Mouse (Mus musculus) forebrain, embryonic 16.5 days (tissue): ENCODE results near the gene Ptgr2. TPM values are rescaled to one million over a fixed set of nuclear protein-coding genes. Genes with fewer than 3 reads are reported as not detected.

Experiments
- ATAC-seq: fragments of 200-750 bp; cut with Nextera tagmentation; 2 replicates; pipeline ENCODE4 v1.8.0; 2017; ENCODE audit warnings: mild to moderate bottlenecking, moderate library complexity
- H3K27ac ChIP-seq: fragments of 300-500 bp; sonication (generic); 2 replicates; pipeline ENCODE4 v1.5.1; 2014; ENCODE audit warnings: low read length, control low read depth
- H3K27me3 ChIP-seq: fragments of 300-500 bp; sonication (generic); replicated peaks from 2 replicates; pipeline ENCODE4 v1.6.1; 2014; ENCODE audit warnings: low read length; ENCODE audit not compliant: control insufficient read depth, insufficient read depth
- H3K36me3 ChIP-seq: fragments of 300-500 bp; sonication (generic); 2 replicates; pipeline ENCODE4 v1.6.1; 2014; ENCODE audit not compliant: control insufficient read depth, insufficient read depth
- H3K4me1 ChIP-seq: fragments of 300-500 bp; sonication (generic); replicated peaks from 2 replicates; pipeline ENCODE4 v1.6.1; 2014; ENCODE audit warnings: low read length; ENCODE audit not compliant: control insufficient read depth, insufficient read depth
- H3K4me2 ChIP-seq: fragments of 300-500 bp; sonication (generic); 2 replicates; pipeline ENCODE4 v1.6.1; 2014; ENCODE audit warnings: mild to moderate bottlenecking, low read length, control low read depth
- H3K4me3 ChIP-seq: fragments of 300-500 bp; sonication (generic); replicated peaks from 2 replicates; pipeline ENCODE4 v1.5.1; 2014; ENCODE audit warnings: mild to moderate bottlenecking, low read length, control low read depth
- H3K9ac ChIP-seq: fragments of 300-500 bp; sonication (generic); replicated peaks from 2 replicates; pipeline ENCODE4 v1.6.1; 2014; ENCODE audit warnings: low read depth, low read length, control low read depth
- H3K9me3 ChIP-seq: fragments of 300-500 bp; sonication (generic); 2 replicates; pipeline ENCODE4 v1.6.1; 2016; ENCODE audit warnings: low read length; ENCODE audit not compliant: control insufficient read depth
- WGBS: fragments of 180-500 bp; shearing (Covaris S2); extraction: QIAGEN DNeasy Blood & Tissue Kit; methylation state at CpG from one replicate; pipeline ENCODE4 v1.1.7; 2014; 5-methylcytosine and 5-hydroxymethylcytosine counted together
- polyA plus RNA-seq: library from polyadenylated mRNA; unstranded; fragments of >200 nt; fragmentation: Nextera tagmentation; extraction: Ambion mirVana; gene quantifications from 2 replicates; pipeline ENCODE4 v1.2.1, GENCODE M21; 2015

The Ptgr2 gene
- polyA plus RNA-seq, 1 experiment from 2014 or later = 13.2 TPM

DNA sequence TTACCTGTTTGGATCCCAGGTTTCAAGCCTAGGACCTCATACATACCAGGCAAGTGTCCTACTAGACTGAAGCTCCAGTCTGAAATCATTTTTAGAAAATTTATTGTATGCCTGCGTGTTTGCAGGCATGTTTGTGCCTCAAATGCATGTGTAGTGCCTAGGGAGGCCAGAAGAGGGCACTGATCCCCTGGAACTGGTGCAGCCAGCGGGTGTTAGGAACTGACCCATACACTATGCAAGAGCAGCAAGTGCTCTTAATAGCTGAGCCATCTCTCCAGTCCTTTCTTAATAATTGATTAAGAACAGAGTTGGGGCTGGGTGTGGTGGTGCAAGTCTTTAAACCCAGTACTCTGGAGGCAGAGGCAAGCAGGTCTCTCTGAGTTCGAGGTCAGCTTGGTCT lies 3.4 kb downstream of the Ptgr2 start:
- Histone ChIP-seq H3K9ac (no peak overlapping the region), H3K4me1 (peaks cover 8% of the 10 kb centered on the region)
- 68% methylated on average over 3 of the region's 3 CpGs for WGBS

DNA sequence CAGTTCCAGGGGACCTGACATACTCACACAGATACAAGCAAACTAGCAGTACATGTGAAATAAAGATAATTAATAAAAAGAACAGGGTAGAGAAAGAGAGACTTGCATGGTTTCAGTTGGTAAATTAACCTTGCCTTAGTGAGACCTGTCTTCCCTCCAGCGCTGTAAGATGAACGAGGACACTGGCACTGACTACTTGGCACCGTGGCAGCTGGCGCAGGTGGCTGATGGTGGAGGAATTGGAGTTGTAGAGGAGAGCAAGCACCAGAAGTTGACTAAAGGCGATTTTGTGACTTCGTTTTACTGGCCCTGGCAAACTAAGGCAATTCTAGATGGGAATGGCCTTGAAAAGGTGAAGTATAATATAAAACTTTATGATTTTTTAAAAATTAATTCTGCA lies 12.8 kb downstream of the Ptgr2 start:
- Histone ChIP-seq H3K27ac (no peak overlapping the region), H3K4me1 (no peaks in the 10 kb centered on the region), H3K9me3 (no peaks in the 10 kb centered on the region), H3K4me3 (no peak overlapping the region), H3K4me2 (no peak overlapping the region), H3K36me3 (no peaks in the 10 kb centered on the region; the same call in 1 of the 2 replicates), H3K27me3 (no peaks in the 10 kb centered on the region), H3K9ac (no peak overlapping the region)
- 92% methylated on average over 6 of the region's 6 CpGs for WGBS
- ATAC-seq = no peak

More for the DNA sequence above, 3.4 kb downstream of the Ptgr2 start:
- H3K27ac ChIP-seq = no peak overlapping the region
- H3K4me3 ChIP-seq = no peak overlapping the region
- peaks cover 2% of the 10 kb centered on the region; the same call in 1 of the 2 replicates for H3K36me3 ChIP-seq
- H3K4me2 ChIP-seq = no peak overlapping the region
- no peaks in the 10 kb centered on the region for H3K9me3 ChIP-seq
- no peaks in the 10 kb centered on the region for H3K27me3 ChIP-seq
- no peak for ATAC-seq

GRCm38 (mm10) chr12:84299265-84299664 lies 14.2 kb downstream of the Ptgr2 start:
- Histone ChIP-seq H3K27ac (no peak overlapping the region), H3K4me3 (no peak overlapping the region), H3K27me3 (no peaks in the 10 kb centered on the region), H3K36me3 (no peaks in the 10 kb centered on the region), H3K9ac (no peak overlapping the region), H3K4me1 (no peaks in the 10 kb centered on the region), H3K9me3 (no peaks in the 10 kb centered on the region), H3K4me2 (no peak overlapping the region)
- no peak for ATAC-seq
- WGBS = 98% methylated on average over 2 of the region's 2 CpGs

- Histone ChIP-seq H3K27ac (no peak overlapping the region), H3K4me2 (no peak overlapping the region), H3K36me3 (no peaks in the 10 kb centered on the region), H3K27me3 (no peaks in the 10 kb centered on the region), H3K4me3 (no peak overlapping the region), H3K4me1 (no peaks in the 10 kb centered on the region), H3K9ac (no peak overlapping the region), H3K9me3 (no peaks in the 10 kb centered on the region)
- no peak for ATAC-seq
- 92% methylated on average over 5 of the region's 5 CpGs for WGBS
Observed at GRCm38 (mm10) chr12:84304101-84304500, 19.1 kb downstream of the Ptgr2 start.

DNA sequence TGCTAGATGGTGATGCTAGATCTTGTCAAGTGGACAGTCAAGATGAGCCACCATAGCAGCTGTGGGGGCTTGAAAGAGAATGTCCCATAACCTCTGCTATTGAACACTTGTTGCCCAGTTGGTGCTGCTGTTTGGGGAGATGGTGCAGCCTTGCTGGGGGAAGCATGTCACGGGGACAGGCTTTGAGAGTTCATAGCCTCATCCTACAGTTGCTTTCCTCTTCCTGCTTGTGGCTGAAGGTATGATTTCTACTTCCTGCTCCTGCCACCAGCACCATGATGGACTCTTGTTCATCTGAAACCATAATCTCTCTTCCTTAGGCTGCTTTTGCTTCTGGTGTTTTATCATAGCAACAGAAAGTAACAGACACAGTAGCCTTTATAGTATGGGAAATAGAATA lies 19.5 kb downstream of the Ptgr2 start:
- Histone ChIP-seq H3K4me1 (no peaks in the 10 kb centered on the region), H3K27ac (no peak overlapping the region), H3K9ac (no peak overlapping the region), H3K4me2 (no peak overlapping the region), H3K9me3 (no peaks in the 10 kb centered on the region), H3K4me3 (no peak overlapping the region), H3K27me3 (no peaks in the 10 kb centered on the region), H3K36me3 (no peaks in the 10 kb centered on the region)
- WGBS = 76% methylated on average over 1 of the region's 1 CpGs
- ATAC-seq = no peak

DNA sequence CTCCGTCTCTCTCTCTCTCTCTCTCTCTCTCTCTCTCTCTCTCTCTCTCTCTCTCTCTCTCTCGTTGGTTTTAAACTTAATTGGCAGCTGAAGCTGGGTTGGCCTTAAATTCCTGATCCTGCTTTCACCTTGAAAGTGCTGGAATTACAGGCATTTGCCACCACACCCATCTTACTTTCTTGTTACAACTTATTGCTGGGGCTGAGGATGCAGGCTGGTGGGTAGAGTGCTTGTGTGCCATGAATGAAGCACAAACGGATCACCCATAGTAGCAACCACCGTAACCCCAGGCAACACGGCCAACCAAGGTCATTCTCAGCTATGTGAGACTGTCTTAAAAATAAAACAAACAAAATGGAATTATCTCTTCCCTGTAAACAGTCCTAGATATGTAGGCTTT lies 26.3 kb downstream of the Ptgr2 start:
- no peaks in the 10 kb centered on the region for H3K9me3 ChIP-seq
- H3K27ac ChIP-seq = no peak overlapping the region
- peaks cover 5% of the 10 kb centered on the region for H3K4me1 ChIP-seq
- no peak overlapping the region for H3K4me2 ChIP-seq
- H3K9ac ChIP-seq = no peak overlapping the region
- whole genome bisulfite sequencing = 87% methylated on average over 3 of the region's 5 CpGs
- no peaks in the 10 kb centered on the region; the same call in 1 of the 2 replicates for H3K36me3 ChIP-seq
- no peaks in the 10 kb centered on the region for H3K27me3 ChIP-seq
- ATAC-seq = no peak
- no peak overlapping the region for H3K4me3 ChIP-seq

- ATAC-seq = no peak
- Histone ChIP-seq H3K36me3 (no peaks in the 10 kb centered on the region; the same call in 1 of the 2 replicates), H3K27ac (no peak overlapping the region)
Observed at GRCm38 (mm10) chr12:84316006-84316405, 31.0 kb downstream of the Ptgr2 start.

DNA sequence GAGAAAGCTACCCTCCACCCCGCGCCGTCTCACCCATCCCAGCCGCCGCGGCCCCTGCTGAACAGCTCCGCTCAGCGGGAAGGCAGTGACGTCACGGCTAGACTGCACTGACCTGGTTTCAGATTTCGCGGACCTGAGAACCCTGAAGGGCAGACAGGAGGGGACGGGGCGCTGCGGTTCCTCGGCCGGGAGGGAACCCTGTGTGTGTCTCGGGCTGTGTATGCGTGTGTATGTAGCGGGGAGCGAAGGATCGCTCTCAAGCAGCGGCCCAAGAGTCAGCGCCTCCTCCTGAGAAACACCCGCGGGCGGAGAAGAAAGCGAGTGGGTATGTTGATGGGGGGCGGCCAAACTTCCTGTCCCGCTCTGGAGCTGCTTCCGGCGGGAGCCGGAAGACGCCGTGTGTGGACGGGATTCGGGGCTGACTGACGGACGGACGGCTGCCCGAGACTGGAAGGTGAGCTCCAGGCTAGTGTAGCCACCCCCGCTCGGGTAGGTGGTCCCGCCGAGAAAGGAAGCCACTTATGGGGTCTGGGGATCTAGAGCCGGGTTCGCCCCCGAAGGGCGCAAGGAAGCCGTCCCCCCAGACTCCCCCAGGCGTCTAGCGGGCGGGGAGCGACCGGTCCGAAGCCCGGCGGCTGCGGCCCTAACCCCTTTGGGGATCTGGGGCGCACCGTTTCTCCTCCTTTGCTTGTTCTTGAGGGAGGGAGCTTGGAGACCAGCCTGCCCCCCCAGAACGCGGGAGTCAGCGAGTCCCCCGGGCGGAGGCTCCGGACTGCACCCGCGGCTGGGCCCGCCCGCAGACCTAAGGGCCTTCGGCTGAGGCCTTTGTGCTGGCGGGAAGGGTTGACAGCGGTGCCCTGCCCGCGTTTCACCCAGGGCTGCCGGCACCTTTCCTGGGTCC lies 31.9 kb downstream of the Ptgr2 start, which contains the start of gene Zfp410:
Zfp410 (plus strand) TSS at position 132 of the 901 bp plus-strand sequence.
- no peaks in the 10 kb centered on the region; the same call in 1 of the 2 replicates for H3K36me3 ChIP-seq
- peak within 1 kb of the TSS; percentile 95 for H3K27ac ChIP-seq
- H3K9ac ChIP-seq = peak within 1 kb of the TSS; percentile 86
- no peaks in the 10 kb centered on the region for H3K27me3 ChIP-seq
- no peaks in the 10 kb centered on the region for H3K9me3 ChIP-seq
- WGBS = under 1% methylated on average over 77 of the region's 77 CpGs
- peaks cover 17% of the 10 kb centered on the region for H3K4me1 ChIP-seq
- peak; percentile 97 for ATAC-seq
- peak within 1 kb of the TSS; percentile 63 for H3K4me2 ChIP-seq
- peak within 1 kb of the TSS; percentile 91 for H3K4me3 ChIP-seq

More at GRCm38 (mm10) chr12:84316006-84316405, 31.0 kb downstream of the Ptgr2 start:
- peak overlapping the region; percentile 62 for H3K4me2 ChIP-seq
- 43% methylated on average over 7 of the region's 7 CpGs for WGBS
- peak overlapping the region; percentile 91 for H3K4me3 ChIP-seq
- H3K4me1 ChIP-seq = peaks cover 17% of the 10 kb centered on the region
- peak overlapping the region; percentile 86 for H3K9ac ChIP-seq
- no peaks in the 10 kb centered on the region for H3K27me3 ChIP-seq
- H3K9me3 ChIP-seq = no peaks in the 10 kb centered on the region

GRCm38 (mm10) chr12:84327111-84327512 lies 42.1 kb downstream of the Ptgr2 start:
- ATAC-seq = no peak
- no peak overlapping the region for H3K4me2 ChIP-seq
- H3K4me3 ChIP-seq = no peak overlapping the region
- 89% methylated on average over 4 of the region's 4 CpGs for WGBS
- H3K27ac ChIP-seq = no peak overlapping the region
- H3K9me3 ChIP-seq = no peaks in the 10 kb centered on the region
- no peaks in the 10 kb centered on the region for H3K27me3 ChIP-seq
- H3K36me3 ChIP-seq = peaks cover 28% of the 10 kb centered on the region
- no peaks in the 10 kb centered on the region for H3K4me1 ChIP-seq
- no peak overlapping the region for H3K9ac ChIP-seq
